In the genomic region with DNA sequence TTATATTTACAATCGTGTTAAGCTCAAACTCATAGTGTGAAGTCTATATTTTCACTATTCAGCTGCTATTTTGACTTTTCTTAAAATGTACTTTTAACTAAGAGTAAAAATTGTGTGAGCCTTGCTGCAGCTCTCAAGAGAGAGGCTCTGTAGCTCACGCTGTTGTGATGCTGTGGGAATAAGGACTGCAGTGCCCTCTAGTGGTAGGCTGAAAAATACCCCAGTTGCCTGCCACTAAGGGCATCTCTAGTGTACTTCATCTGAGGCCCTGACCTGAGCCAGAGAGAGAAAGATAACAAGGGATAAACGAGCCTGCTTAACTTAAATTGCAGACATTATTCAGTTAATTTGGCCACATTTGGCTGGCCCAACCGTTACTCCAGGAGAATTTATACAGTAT, we compare ENCODE assay signal across 9 mouse cellular contexts.
DNase-seq lines count a peak whose midpoint lies in the region; ATAC-seq lines count a peak whose summit lies in the region.
"Had no signal": no experiment of that assay in that cellular context is flagged by ENCODE, and none has a peak within 500 bp of the region (broad histone marks: within the 10 kb centered on the region; RNA-seq: fewer than 3 reads in every experiment).

No protein-coding gene starts in this region.

- DNase-seq in hindbrain, embryonic 11.5 days (ENCODE audit: low spot score) = peak; percentile 75
- peak; percentile 64 to 75 for DNase-seq in adrenal gland, postnatal 36 days
- DNase-seq in hindbrain, embryonic 14.5 days (ENCODE audit: low spot score) = peak; percentile 73
- DNase-seq in left cerebral cortex, adult 11 months (ENCODE audit: low spot score) = peak; percentile 71
- peak; percentile 48 to 61 for DNase-seq in spleen, postnatal 36 days (ENCODE audit: low spot score in 2 of 2)

- H3K27ac ChIP-seq in hindbrain, embryonic 11.5 days (ENCODE audit: low read depth, low read length) = no peak overlapping the region
- H3K27ac ChIP-seq in hindbrain, embryonic 12.5 days = no peak overlapping the region
- H3K27ac ChIP-seq in hindbrain, embryonic 14.5 days = no peak overlapping the region
- H3K27ac ChIP-seq: limb, embryonic 13.5 days had no signal

- H3K4me1 ChIP-seq in hindbrain, embryonic 11.5 days (replicated peaks; ENCODE audit: control insufficient read depth, insufficient read depth, low read length) = no peaks in the 10 kb centered on the region
- H3K4me1 ChIP-seq in hindbrain, embryonic 12.5 days = no peaks in the 10 kb centered on the region
- no peaks in the 10 kb centered on the region for H3K4me1 ChIP-seq in hindbrain, embryonic 14.5 days (replicated peaks; ENCODE audit: control insufficient read depth, insufficient read depth, low read length)
- H3K4me1 ChIP-seq: limb, embryonic 13.5 days had no signal

- H3K36me3 ChIP-seq in hindbrain, embryonic 11.5 days (ENCODE audit: control insufficient read depth, insufficient read depth, low read length) = no peaks in the 10 kb centered on the region
- H3K36me3 ChIP-seq in hindbrain, embryonic 12.5 days = peaks cover 27% of the 10 kb centered on the region
- peaks cover 33% of the 10 kb centered on the region for H3K36me3 ChIP-seq in hindbrain, embryonic 14.5 days (replicated peaks; ENCODE audit: control insufficient read depth, insufficient read depth)

- no peak overlapping the region for H3K4me3 ChIP-seq in hindbrain, embryonic 11.5 days (ENCODE audit: low read depth, low read length)
- H3K4me3 ChIP-seq in hindbrain, embryonic 12.5 days = no peak overlapping the region
- no peak overlapping the region for H3K4me3 ChIP-seq in hindbrain, embryonic 14.5 days (replicated peaks; ENCODE audit: low read length)
- H3K4me3 ChIP-seq: limb, embryonic 13.5 days had no signal

- WGBS in hindbrain, embryonic 11.5 days = 57% methylated on average over 4 of the region's 4 CpGs
- 52% methylated on average over 4 of the region's 4 CpGs for WGBS in hindbrain, embryonic 12.5 days
- 46% methylated on average over 4 of the region's 4 CpGs for WGBS in hindbrain, embryonic 14.5 days

- H3K9ac ChIP-seq in hindbrain, embryonic 11.5 days (ENCODE audit: low read depth, low read length) = no peak overlapping the region
- H3K9ac ChIP-seq in hindbrain, embryonic 12.5 days = no peak overlapping the region
- no peak overlapping the region for H3K9ac ChIP-seq in hindbrain, embryonic 14.5 days
- H3K9ac ChIP-seq: limb, embryonic 13.5 days had no signal

- H3K27me3 ChIP-seq in hindbrain, embryonic 11.5 days (ENCODE audit: control insufficient read depth, insufficient read depth, low read length) = no peaks in the 10 kb centered on the region
- no peaks in the 10 kb centered on the region for H3K27me3 ChIP-seq in hindbrain, embryonic 12.5 days
- H3K27me3 ChIP-seq in hindbrain, embryonic 14.5 days (ENCODE audit: control insufficient read depth, insufficient read depth, low read length) = no peaks in the 10 kb centered on the region
- H3K27me3 ChIP-seq: limb, embryonic 13.5 days had no signal

- H3K9me3 ChIP-seq in hindbrain, embryonic 11.5 days (ENCODE audit: control insufficient read depth, low read length) = no peaks in the 10 kb centered on the region
- no peaks in the 10 kb centered on the region for H3K9me3 ChIP-seq in hindbrain, embryonic 12.5 days (replicated peaks)
- no peaks in the 10 kb centered on the region for H3K9me3 ChIP-seq in hindbrain, embryonic 14.5 days (ENCODE audit: control insufficient read depth, low read length)
- H3K9me3 ChIP-seq: limb, embryonic 13.5 days had no signal

- ATAC-seq in hindbrain, embryonic 11.5 days (ENCODE audit: low FRiP score) = peak; percentile 87
- ATAC-seq in hindbrain, embryonic 12.5 days (ENCODE audit: low FRiP score) = no peak; the same call in 1 of the 2 replicates
- peak; percentile 94 for ATAC-seq in erythroblast, adult 5-6 weeks (replicated peaks; ENCODE audit: low FRiP score, poor library complexity, severe bottlenecking)
- no peak for ATAC-seq in hindbrain, embryonic 14.5 days (ENCODE audit: low FRiP score)
- ATAC-seq in megakaryocyte, adult 5-6 weeks (ENCODE audit: poor library complexity, severe bottlenecking) = peak; percentile 96

- H3K4me2 ChIP-seq in hindbrain, embryonic 11.5 days (replicated peaks; ENCODE audit: low read depth, low read length) = no peak overlapping the region
- H3K4me2 ChIP-seq in hindbrain, embryonic 12.5 days (replicated peaks) = no peak overlapping the region
- H3K4me2 ChIP-seq in hindbrain, embryonic 14.5 days (replicated peaks) = no peak overlapping the region
- H3K4me2 ChIP-seq: limb, embryonic 13.5 days had no signal

Comparison
In these comparisons a context has a peak if more than half of its experiments do, and no peak if none do; other contexts are left out.
1. ATAC-seq: peak in hindbrain, embryonic 11.5 days (single experiment), erythroblast, adult 5-6 weeks (single experiment) and megakaryocyte, adult 5-6 weeks (single experiment); none in hindbrain, embryonic 12.5 days (single experiment) and hindbrain, embryonic 14.5 days (single experiment).
2. Peak in every context shown above with its lines, with median percentiles within 50 percentile points of each other: DNase-seq.